Mouse (Mus musculus): ENCODE data around the gene Lrig2.

DNA sequence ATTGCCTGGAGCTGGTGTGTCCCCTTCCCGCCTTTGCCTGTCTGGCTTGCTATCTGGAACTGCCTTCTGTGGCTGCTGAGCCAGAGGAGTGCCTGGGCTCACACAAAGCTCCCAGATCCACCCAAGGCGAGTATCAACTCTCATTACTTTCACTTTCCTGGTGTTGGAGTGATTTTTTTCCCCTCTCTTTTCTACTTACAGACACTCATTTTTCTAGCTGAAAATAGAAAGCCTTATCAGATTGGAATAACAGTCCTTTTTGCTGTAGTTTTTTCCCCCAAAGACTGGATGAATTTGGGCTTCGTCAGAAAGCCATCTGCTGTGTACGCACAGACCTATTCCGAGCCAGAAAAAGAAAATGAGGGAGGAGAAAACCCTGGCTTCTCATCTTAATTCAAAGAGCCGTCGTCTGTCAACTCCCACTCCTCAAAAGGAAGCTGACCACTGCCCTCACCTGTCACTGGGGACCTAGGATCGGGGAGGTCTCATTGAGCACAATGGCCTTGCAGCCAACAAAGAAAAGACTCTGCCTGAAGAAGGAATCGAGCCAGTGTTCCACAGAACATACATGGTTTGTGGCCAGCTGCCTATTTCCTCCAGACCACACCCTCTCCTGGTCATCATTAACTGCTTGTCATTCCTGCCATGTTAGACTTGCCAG, 127.9 kb downstream of the Lrig2 start:
- TF ChIP-seq CTCF (IDR thresholded peaks at IDR 0.05; ENCODE audit: low read depth) (no peak), EP300 (IDR thresholded peaks at IDR 0.05; ENCODE audit: low read depth) (no peak)

All from liver, postnatal 0 days (tissue).